Mouse (Mus musculus): Measurements from ENCODE around the gene Rabggta. TPM values are rescaled to one million over a fixed set of nuclear protein-coding genes. Genes with fewer than 3 reads are reported as not detected.
A peak's percentile ranks its signal among the peaks of the same experiment; 100 is the strongest.

Gene Rabggta
- polyA plus RNA-seq, 1 experiment from 2014 or later = 20.7 TPM

GRCm38 (mm10) chr14:55681160-55682117 is 40.6 kb downstream of the Rabggta start, which contains the start of gene Tinf2:
TSS of gene Tinf2 (minus strand) at chr14:55681820.
- H3K4me2 ChIP-seq = peak within 1 kb of the TSS; percentile 78
- H3K9me3 ChIP-seq (replicated peaks) = no peaks in the 10 kb centered on the region
- peaks cover 37% of the 10 kb centered on the region for H3K36me3 ChIP-seq
- WGBS = under 1% methylated on average over 66 of the region's 66 CpGs
- peak within 1 kb of the TSS; percentile 87 for H3K27ac ChIP-seq
- H3K27me3 ChIP-seq = no peaks in the 10 kb centered on the region
- H3K4me3 ChIP-seq = peak within 1 kb of the TSS; percentile 82
- H3K4me1 ChIP-seq (replicated peaks) = peaks cover 8% of the 10 kb centered on the region
- peak; percentile 96 for ATAC-seq (replicated peaks; ENCODE audit: insufficient number of reproducible peaks, insufficient read depth, low FRiP score, low read depth)
- H3K9ac ChIP-seq = peak within 1 kb of the TSS; percentile 87

- H3K4me1 ChIP-seq (replicated peaks) = peaks cover 11% of the 10 kb centered on the region
- no peak for ATAC-seq (replicated peaks; ENCODE audit: insufficient number of reproducible peaks, insufficient read depth, low FRiP score, low read depth)
Observed at GRCm38 (mm10) chr14:55677615-55678014, 44.4 kb downstream of the Rabggta start.

GRCm38 (mm10) chr14:55672741-55673060 is 49.4 kb downstream of the Rabggta start:
- ATAC-seq (replicated peaks; ENCODE audit: insufficient number of reproducible peaks, insufficient read depth, low FRiP score, low read depth) = no peak
- Histone ChIP-seq H3K4me3 (peak overlapping the region; percentile 74), H3K27me3 (no peaks in the 10 kb centered on the region), H3K4me1 (replicated peaks) (peaks cover 18% of the 10 kb centered on the region), H3K9ac (peak overlapping the region; percentile 48; the same call in 1 of the 2 replicates), H3K4me2 (peak overlapping the region; percentile 77), H3K9me3 (replicated peaks) (no peaks in the 10 kb centered on the region), H3K27ac (peak overlapping the region; percentile 83; the same call in 1 of the 2 replicates), H3K36me3 (peaks cover 28% of the 10 kb centered on the region)
- WGBS = 75% methylated on average over 7 of the region's 7 CpGs

More at GRCm38 (mm10) chr14:55677615-55678014, 44.4 kb downstream of the Rabggta start:
- Histone ChIP-seq H3K9ac (no peak overlapping the region), H3K27ac (no peak overlapping the region), H3K9me3 (replicated peaks) (no peaks in the 10 kb centered on the region), H3K36me3 (peaks cover 51% of the 10 kb centered on the region), H3K27me3 (no peaks in the 10 kb centered on the region), H3K4me2 (no peak overlapping the region), H3K4me3 (no peak overlapping the region)
- 89% methylated on average over 4 of the region's 4 CpGs for WGBS

DNA sequence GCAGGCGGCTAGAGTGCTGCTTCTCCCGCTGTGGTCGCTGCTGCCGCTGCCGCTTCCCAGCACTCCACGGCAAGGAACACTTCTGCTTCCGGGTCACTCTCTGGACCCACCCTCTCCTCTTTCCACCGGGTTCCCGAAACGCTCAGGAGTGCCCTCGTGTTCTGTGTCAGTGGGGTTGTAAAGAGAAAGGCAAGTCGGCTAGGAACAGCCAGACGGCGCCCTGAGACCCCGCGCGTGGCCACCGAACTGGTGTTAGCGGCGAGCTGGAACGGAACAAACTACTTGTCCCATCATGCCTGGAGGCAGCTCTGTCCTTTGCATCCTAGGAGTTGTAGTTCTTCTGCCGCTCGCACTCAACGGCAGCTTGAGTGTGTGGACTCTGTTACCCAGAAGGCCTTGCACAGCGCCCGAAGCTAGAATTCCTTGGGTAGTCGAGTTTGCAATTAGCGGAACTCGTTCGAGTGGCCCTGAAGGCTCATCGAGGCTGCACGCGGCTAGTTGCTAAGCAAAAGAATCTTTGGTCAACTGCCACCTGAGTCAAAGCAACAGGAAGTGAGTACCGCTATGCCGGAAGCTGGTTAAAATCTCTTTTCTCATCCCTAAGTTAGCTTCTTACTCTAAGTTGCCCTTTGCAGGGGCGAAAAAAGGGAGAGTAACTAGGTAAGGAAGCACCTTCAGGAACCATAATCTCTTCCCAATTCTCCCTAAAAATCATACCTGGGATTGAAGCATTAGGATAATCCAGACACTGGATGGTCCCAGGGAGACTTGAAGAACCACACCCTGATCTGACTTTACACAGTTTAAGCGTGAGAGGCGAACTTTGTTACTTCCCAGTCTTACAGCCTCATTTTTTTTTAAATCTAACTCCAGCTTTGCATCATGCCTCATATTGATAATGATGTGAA is 50.0 kb downstream of the Rabggta start, which contains the start of the genes Gmpr2 and Nedd8:
Gene Gmpr2, plus strand, starts transcription at position 109 of the 908 bp plus-strand sequence.
Gene Nedd8, minus strand, starts transcription at position 292 of the 908 bp plus-strand sequence.
- peaks cover 18% of the 10 kb centered on the region for H3K4me1 ChIP-seq (replicated peaks)
- no peaks in the 10 kb centered on the region for H3K9me3 ChIP-seq (replicated peaks)
- peak within 1 kb of the TSS; percentile 83 for H3K27ac ChIP-seq
- H3K36me3 ChIP-seq = peaks cover 22% of the 10 kb centered on the region
- under 1% methylated on average over 38 of the region's 38 CpGs for WGBS
- peak within 1 kb of the TSS; percentile 77 for H3K4me2 ChIP-seq
- H3K9ac ChIP-seq = peak within 1 kb of the TSS; percentile 71
- H3K4me3 ChIP-seq = peak within 1 kb of the TSS; percentile 74
- H3K27me3 ChIP-seq = no peaks in the 10 kb centered on the region
- ATAC-seq (replicated peaks; ENCODE audit: insufficient number of reproducible peaks, insufficient read depth, low FRiP score, low read depth) = peak; percentile 96

GRCm38 (mm10) chr14:55671486-55671832 is 50.6 kb downstream of the Rabggta start:
- peak overlapping the region; percentile 83 for H3K27ac ChIP-seq
- H3K9me3 ChIP-seq (replicated peaks) = no peaks in the 10 kb centered on the region
- peaks cover 20% of the 10 kb centered on the region for H3K36me3 ChIP-seq
- peak overlapping the region; percentile 77 for H3K4me2 ChIP-seq
- H3K27me3 ChIP-seq = no peaks in the 10 kb centered on the region
- ATAC-seq (replicated peaks; ENCODE audit: insufficient number of reproducible peaks, insufficient read depth, low FRiP score, low read depth) = peak; percentile 41
- H3K4me3 ChIP-seq = peak overlapping the region; percentile 74
- H3K4me1 ChIP-seq (replicated peaks) = peaks cover 18% of the 10 kb centered on the region
- H3K9ac ChIP-seq = peak overlapping the region; percentile 71
- WGBS = under 1% methylated on average over 12 of the region's 12 CpGs

Other genes with a start within 250 kb of the Rabggta start
- 60.7 and 69.5 TPM in 2 replicates for gene Dhrs4, start 243.5 kb downstream of the Rabggta start, polyA plus RNA-seq (2015; fragmentation: Nextera tagmentation; extraction: Ambion mirVana)
- gene Carmil3, start 231.6 kb downstream of the Rabggta start, polyA plus RNA-seq (2015; fragmentation: Nextera tagmentation; extraction: Ambion mirVana) = 1.1 and 1.8 TPM in 2 replicates
- 0.30 and 0.34 TPM in 2 replicates for gene Cpne6, start 211.8 kb downstream of the Rabggta start, polyA plus RNA-seq (2015; fragmentation: Nextera tagmentation; extraction: Ambion mirVana)
- not detected in 2 replicates for gene Nrl, start 197.3 kb downstream of the Rabggta start, polyA plus RNA-seq (2015; fragmentation: Nextera tagmentation; extraction: Ambion mirVana)
- gene Pck2, start 182.0 kb downstream of the Rabggta start, polyA plus RNA-seq (2015; fragmentation: Nextera tagmentation; extraction: Ambion mirVana) = 34.2 and 42.5 TPM in 2 replicates
- gene Dcaf11, start 162.3 kb downstream of the Rabggta start, polyA plus RNA-seq (2015; fragmentation: Nextera tagmentation; extraction: Ambion mirVana) = 66.2 and 70.2 TPM in 2 replicates
- 0.82 TPM in 1 of 2 replicates, not detected in the other for gene A730061H03Rik, start 161.9 kb downstream of the Rabggta start, polyA plus RNA-seq (2015; fragmentation: Nextera tagmentation; extraction: Ambion mirVana)
- 80.5 and 81.7 TPM in 2 replicates for gene Fitm1, start 146.6 kb downstream of the Rabggta start, polyA plus RNA-seq (2015; fragmentation: Nextera tagmentation; extraction: Ambion mirVana)
- 206 and 216 TPM in 2 replicates for gene Psme1, start 144.1 kb downstream of the Rabggta start, polyA plus RNA-seq (2015; fragmentation: Nextera tagmentation; extraction: Ambion mirVana)
- 21.2 and 21.6 TPM in 2 replicates for gene Emc9, start 137.0 kb downstream of the Rabggta start, polyA plus RNA-seq (2015; fragmentation: Nextera tagmentation; extraction: Ambion mirVana)
- 203 and 215 TPM in 2 replicates for gene Psme2, start 131.2 kb downstream of the Rabggta start, polyA plus RNA-seq (2015; fragmentation: Nextera tagmentation; extraction: Ambion mirVana)
- 15.8 and 17.4 TPM in 2 replicates for gene Rnf31, start 130.6 kb downstream of the Rabggta start, polyA plus RNA-seq (2015; fragmentation: Nextera tagmentation; extraction: Ambion mirVana)
- 9.1 and 13.7 TPM in 2 replicates for gene Irf9, start 118.7 kb downstream of the Rabggta start, polyA plus RNA-seq (2015; fragmentation: Nextera tagmentation; extraction: Ambion mirVana)
- 6.9 and 7.1 TPM in 2 replicates for gene Rec8, start 104.2 kb downstream of the Rabggta start, polyA plus RNA-seq (2015; fragmentation: Nextera tagmentation; extraction: Ambion mirVana)
- 45.0 and 66.7 TPM in 2 replicates for gene Ipo4, start 86.3 kb downstream of the Rabggta start, polyA plus RNA-seq (2015; fragmentation: Nextera tagmentation; extraction: Ambion mirVana)
- gene Gm49378, start 84.4 kb downstream of the Rabggta start, polyA plus RNA-seq (2015; fragmentation: Nextera tagmentation; extraction: Ambion mirVana) = 0.74 and 2.1 TPM in 2 replicates
- gene Tm9sf1, start 78.5 kb downstream of the Rabggta start, polyA plus RNA-seq (2015; fragmentation: Nextera tagmentation; extraction: Ambion mirVana) = 76.8 and 91.2 TPM in 2 replicates
- gene Tssk4, start 72.1 kb downstream of the Rabggta start, polyA plus RNA-seq (2015; fragmentation: Nextera tagmentation; extraction: Ambion mirVana) = 0.31 and 0.36 TPM in 2 replicates
- 84.5 and 90.0 TPM in 2 replicates for gene Mdp1, start 61.8 kb downstream of the Rabggta start, polyA plus RNA-seq (2015; fragmentation: Nextera tagmentation; extraction: Ambion mirVana)
- 36.0 and 42.3 TPM in 2 replicates for gene Gmpr2, start 50.3 kb downstream of the Rabggta start, polyA plus RNA-seq (2015; fragmentation: Nextera tagmentation; extraction: Ambion mirVana)
- 448 and 462 TPM in 2 replicates for gene Nedd8, start 50.1 kb downstream of the Rabggta start, polyA plus RNA-seq (2015; fragmentation: Nextera tagmentation; extraction: Ambion mirVana)
- 26.1 and 29.2 TPM in 2 replicates for gene Tinf2, start 40.4 kb downstream of the Rabggta start, polyA plus RNA-seq (2015; fragmentation: Nextera tagmentation; extraction: Ambion mirVana)
- 0.20 and 0.60 TPM in 2 replicates for gene Tgm1, start 8.3 kb downstream of the Rabggta start, polyA plus RNA-seq (2015; fragmentation: Nextera tagmentation; extraction: Ambion mirVana)
- gene Dhrs1, start 23.4 kb upstream of the Rabggta start, polyA plus RNA-seq (2015; fragmentation: Nextera tagmentation; extraction: Ambion mirVana) = 64.0 and 65.7 TPM in 2 replicates
- gene Nop9, start 23.4 kb upstream of the Rabggta start, polyA plus RNA-seq (2015; fragmentation: Nextera tagmentation; extraction: Ambion mirVana) = 17.9 and 24.4 TPM in 2 replicates
- gene Cideb, start 36.2 kb upstream of the Rabggta start, polyA plus RNA-seq (2015; fragmentation: Nextera tagmentation; extraction: Ambion mirVana) = 1.2 and 1.6 TPM in 2 replicates
- 0.15 and 0.25 TPM in 2 replicates for gene Ltb4r2, start 39.2 kb upstream of the Rabggta start, polyA plus RNA-seq (2015; fragmentation: Nextera tagmentation; extraction: Ambion mirVana)
- 0.65 and 0.66 TPM in 2 replicates for gene Ltb4r1, start 43.7 kb upstream of the Rabggta start, polyA plus RNA-seq (2015; fragmentation: Nextera tagmentation; extraction: Ambion mirVana)
- 14.9 and 18.0 TPM in 2 replicates for gene Adcy4, start 61.8 kb upstream of the Rabggta start, polyA plus RNA-seq (2015; fragmentation: Nextera tagmentation; extraction: Ambion mirVana)
- gene Ripk3, start 66.6 kb upstream of the Rabggta start, polyA plus RNA-seq (2015; fragmentation: Nextera tagmentation; extraction: Ambion mirVana) = 12.6 and 20.7 TPM in 2 replicates
- gene Nfatc4, start 100.9 kb upstream of the Rabggta start, polyA plus RNA-seq (2015; fragmentation: Nextera tagmentation; extraction: Ambion mirVana) = 10.8 and 15.8 TPM in 2 replicates
- gene Nynrin, start 131.7 kb upstream of the Rabggta start, polyA plus RNA-seq (2015; fragmentation: Nextera tagmentation; extraction: Ambion mirVana) = 12.7 and 15.0 TPM in 2 replicates
- gene Cbln3, start 162.1 kb upstream of the Rabggta start, polyA plus RNA-seq (2015; fragmentation: Nextera tagmentation; extraction: Ambion mirVana) = 0.36 and 0.50 TPM in 2 replicates
- gene Khnyn, start 162.7 kb upstream of the Rabggta start, polyA plus RNA-seq (2015; fragmentation: Nextera tagmentation; extraction: Ambion mirVana) = 9.2 and 12.6 TPM in 2 replicates
- 45.3 and 60.8 TPM in 2 replicates for gene Sdr39u1, start 178.0 kb upstream of the Rabggta start, polyA plus RNA-seq (2015; fragmentation: Nextera tagmentation; extraction: Ambion mirVana)
- gene Cma1, start 222.4 kb upstream of the Rabggta start, polyA plus RNA-seq (2015; fragmentation: Nextera tagmentation; extraction: Ambion mirVana) = 8.9 and 9.6 TPM in 2 replicates
- gene Cma2, start 228.7 kb upstream of the Rabggta start, polyA plus RNA-seq (2015; fragmentation: Nextera tagmentation; extraction: Ambion mirVana) = not detected in 2 replicates

All from heart, embryonic 15.5 days (tissue).